Mouse (Mus musculus) lung, postnatal 14 days (tissue): ENCODE results near the gene Otp.
A peak's percentile ranks its signal among the peaks of the same experiment; 100 is the strongest.

Source experiments
- DNase-seq: peaks from one replicate; pipeline ENCODE4 v3.0.0; 2021

Gene Otp

DNA sequence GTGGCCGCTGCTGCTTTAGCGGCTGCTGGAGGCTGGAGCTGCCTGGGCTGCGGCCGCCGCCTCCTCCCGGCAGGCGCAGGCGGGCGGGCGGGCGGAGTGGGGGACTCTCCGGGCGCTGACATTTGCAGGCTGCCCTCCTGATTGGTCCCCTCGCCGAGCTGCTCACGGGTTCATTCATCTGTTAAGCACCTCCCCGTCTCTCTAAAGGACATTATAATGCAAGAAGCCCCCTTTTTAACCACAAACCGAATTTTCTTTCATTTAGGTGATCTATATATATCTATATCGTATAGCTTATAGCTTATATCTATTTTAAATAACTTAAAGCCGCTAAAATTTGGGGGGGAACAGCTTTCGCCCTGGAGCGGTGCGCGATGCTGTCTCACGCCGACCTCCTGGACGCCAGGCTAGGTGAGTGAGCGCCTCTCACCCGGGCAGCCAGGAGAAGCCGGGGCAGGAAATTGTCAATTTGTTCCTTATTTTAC lies at the start of gene Otp:
Gene Otp (plus strand): TSS at position 207 of the 485 bp plus-strand sequence.
- DNase-seq, result no peak

DNA sequence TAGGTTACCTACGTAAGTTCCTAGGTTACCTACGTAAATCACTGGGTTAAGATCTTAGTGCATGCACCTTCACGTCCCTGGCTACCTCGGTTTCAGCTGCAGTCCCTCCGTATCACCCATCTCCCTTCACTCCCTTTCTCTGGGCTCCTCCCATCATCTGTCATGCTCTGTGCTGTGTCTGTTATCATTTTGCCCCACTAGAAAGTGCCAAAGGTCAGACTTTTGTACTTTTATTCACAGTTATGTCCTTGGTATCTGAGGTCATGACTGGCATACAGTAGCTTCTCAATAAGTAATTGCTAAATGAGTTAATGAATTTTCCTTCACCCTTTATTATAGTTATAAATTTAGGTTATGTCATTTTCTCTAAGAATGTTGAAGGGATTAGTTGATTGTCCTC lies 49.0 kb upstream of the Otp start:
- no peak for DNase-seq

DNA sequence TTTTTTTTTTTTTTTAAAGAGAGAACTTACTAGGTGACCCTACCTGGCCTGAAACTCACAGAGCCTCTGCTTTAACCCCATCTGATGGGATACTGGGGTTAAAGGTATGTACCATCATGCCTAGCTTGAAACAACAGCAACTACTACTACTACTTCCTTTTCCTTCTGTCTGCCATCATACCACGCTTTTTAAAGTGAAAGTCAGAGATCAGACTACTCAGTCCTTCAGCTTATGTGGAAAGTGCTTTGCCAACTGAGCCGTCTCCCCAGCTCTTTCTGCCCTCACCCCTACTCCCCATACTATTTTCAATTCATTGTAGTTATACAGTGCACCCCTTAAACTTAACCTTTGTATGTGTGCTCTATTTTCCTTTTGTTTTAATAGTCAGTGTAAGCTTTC lies 48.4 kb upstream of the Otp start:
- DNase-seq, result no peak

DNA sequence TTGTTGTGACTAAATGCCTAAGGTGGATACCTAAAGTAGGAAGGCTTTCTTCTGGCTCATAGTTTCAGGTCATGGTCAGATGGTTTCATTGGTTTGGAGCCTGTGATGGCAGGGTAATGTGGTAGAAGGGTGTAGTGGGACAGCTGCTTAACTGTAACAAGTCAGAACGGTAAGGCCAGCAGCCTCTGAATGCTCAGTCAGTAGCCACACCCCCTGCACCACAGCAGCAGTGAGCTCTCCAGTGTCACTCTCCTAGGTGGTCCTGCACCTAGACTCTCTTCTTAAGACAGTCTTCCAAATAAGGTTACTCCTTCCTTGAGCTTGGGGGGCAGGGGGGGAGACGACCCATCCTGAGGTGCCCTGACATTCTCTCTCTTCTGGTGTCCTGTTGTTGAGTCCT lies 47.6 kb upstream of the Otp start:
- no peak for DNase-seq

DNA sequence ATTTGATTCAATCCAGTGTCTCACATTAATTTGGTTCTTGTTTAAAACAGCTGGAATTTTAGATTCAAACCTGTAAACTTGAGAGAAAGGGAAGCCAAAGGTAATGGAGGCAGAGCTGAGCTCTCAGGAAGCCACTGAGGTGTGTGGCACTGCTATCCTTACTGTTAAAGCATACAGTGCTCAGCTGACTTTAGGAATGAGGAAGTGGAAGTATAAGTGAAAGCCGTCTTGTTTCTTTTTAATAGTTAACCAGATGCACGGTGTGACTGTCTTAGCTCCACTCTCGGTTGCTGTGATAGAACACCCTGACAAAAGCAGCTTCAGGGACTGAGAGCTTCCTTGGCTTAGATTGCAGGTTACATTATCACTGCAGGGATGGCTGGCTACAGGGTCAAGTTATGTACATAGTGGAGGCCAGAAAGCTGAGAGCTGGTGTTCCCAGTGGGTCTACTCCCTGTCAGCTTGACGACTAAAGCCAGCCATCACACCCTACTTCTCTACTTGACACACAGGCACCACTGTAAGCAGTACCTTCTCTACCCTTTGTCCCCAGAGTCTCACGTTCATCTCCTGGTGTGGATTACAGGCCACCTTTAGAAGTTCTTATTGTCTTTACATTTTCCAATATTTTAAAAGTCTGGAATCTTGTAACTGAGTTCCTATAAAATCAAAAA lies 37.2 kb upstream of the Otp start:
- DNase-seq, result no peak

DNA sequence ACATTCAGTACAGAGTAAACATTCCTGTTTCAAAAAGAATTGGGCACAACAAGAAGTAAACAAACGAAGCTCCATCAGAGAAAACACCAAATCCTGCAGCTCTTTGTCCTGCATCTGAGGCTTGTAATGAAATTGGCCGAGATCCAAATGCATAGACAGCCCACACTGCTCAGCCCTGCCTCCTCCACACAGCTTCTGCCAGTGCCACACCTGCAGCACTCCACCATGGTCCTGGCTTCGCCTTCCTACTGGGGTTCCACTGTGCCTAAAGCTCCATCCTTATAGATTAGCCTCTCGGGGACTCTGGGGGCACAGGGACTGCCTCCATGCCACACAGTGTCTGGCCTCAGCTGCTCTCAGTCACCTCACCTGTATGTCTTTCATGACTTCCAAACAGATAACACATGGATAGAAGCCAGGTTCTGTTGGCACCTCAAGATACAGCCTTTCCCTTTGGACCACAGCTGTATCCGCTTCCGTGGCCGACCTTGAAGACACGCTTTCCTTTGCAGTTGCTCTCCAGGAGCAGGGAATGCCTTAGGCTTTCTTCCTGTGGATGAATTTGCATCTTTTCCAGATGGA lies 36.6 kb upstream of the Otp start:
- DNase-seq, result no peak

DNA sequence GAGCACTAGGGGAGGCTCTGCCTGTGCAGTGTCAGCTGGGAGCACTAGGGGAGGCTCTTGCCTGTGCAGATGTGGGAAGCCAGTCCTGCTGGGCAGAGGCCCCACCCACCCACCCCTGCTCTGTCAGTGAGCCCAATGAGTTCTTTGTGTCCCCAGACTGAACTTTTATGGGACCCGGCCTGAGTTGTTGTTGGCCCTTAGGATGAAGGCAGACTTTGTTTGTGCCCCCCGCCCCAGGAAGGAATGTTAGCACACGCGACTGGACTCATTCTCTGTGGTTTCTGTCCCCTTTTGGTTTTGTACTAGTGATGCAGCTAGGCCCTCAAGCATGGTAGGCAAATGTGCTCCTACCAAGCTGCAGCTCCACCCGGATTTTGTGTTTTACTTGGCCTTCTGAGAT lies 32.2 kb upstream of the Otp start:
- DNase-seq, result no peak

DNA sequence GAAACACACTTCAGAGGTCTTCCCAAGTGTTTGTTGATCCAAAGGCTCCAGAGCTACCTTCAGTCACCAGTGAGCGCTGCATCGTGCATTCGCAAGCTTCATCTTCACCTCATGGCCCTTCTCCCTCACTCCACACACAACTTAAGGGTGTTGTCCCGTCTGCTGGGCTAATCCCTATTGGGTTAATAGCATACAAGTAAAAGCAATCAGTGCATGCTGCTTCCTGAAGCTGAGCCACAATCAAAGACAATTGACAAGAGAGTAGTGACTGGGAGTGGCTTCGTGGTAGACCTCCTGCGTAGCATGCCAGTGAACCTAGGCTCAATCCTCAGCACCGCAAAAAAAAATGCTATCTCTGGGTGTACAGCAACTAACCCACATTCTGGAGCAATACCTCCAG lies 27.5 kb upstream of the Otp start:
- DNase-seq, result no peak

DNA sequence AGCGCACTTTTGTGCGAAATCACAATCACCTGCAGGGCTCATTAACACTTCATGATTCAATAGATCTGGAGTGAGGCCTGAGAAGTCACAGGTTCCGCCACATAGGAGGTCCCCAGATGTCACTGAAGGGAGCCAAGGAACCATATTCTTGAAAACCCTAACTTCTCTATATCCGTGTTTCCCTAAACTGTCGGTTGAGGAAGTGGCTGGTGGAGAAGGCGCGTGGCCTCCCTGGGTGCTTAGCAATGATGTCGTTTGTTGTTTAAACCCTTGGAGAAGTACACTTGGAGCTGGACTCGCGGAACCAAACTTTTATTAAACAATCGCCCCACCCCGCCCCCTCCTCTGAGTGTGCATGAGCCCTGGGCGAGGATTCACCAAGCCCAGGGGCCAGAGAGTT lies 26.1 kb upstream of the Otp start:
- no peak for DNase-seq

DNA sequence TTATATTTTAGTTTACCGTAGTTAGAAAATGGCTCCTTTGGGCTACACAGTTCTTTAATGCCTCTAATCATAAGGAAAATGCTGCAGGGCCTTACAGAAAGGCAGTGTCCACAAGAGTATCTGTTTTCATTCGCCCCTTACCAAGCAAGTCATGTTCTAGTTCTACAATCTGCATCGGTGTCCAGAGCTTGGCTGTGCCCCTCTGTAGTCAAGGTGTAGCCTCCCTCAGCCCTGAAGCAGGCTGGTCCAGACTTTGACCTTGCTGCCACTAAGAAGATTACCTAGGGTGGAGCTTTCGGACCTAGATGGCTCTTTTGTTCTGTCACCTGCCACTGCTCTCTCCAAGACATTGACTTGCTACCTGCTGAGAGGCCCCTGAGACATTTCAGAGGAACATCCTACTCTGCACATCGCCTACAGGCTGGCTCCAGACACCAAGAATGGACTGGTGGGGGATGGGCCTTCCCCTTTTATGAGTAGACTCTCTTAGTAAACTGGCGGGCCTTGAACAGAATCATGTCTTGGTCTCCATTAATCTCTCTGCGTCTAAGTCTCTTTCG lies 17.3 kb upstream of the Otp start:
- DNase-seq, result no peak

DNA sequence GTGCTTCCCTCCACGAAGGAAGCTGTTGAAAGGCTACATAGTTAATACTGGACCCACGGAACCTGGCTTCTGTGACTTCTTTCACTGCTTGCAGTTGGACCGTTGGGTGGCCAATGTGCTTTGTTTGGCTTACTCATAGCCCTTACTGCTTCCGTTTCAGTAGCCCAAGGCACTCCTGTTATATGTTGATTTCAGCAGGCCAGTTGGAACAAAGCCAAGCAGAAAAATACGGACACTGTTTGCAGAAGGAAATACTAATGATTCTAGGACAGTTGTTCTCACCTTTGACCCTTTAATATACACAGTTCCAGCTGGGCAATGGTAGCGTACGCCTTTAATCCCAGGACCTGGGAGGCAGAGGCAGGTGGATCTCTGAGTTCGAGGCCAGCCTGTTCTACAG lies 16.1 kb upstream of the Otp start:
- no peak for DNase-seq

DNA sequence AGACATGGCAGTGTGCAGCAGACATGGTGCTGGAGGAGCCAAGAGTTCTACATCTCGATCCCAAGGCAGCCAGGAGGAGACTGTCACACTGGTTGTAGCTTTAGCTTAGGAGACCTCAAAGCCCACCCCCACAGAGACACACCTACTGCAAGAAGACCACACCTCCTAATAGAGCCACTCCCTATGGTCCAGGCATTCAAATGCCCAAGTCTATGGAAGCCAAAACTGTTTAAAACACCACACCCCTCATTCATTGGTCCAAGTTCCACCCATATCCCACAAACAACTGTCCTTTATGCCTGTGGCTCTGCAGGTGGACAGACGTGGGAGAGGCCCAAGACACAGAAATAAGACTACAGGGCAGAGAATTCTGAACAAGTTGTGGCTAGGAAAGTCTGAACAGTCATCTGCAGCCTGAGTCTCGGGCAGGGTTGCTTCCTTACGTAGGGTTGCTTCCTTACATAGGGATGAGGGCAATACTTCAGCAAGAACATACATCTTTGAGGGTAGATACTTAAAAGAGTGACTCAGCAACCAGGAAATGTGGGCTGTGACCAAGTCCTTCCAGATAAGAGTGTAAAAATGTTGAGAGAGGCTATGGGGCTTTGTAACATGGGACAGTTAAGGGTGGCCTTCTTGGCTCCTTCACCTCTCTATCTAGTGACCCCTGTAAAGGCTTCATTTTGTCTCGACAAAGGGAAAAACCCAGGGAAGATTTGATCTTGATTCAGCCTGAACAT lies 12.7 kb upstream of the Otp start:
- no peak for DNase-seq

DNA sequence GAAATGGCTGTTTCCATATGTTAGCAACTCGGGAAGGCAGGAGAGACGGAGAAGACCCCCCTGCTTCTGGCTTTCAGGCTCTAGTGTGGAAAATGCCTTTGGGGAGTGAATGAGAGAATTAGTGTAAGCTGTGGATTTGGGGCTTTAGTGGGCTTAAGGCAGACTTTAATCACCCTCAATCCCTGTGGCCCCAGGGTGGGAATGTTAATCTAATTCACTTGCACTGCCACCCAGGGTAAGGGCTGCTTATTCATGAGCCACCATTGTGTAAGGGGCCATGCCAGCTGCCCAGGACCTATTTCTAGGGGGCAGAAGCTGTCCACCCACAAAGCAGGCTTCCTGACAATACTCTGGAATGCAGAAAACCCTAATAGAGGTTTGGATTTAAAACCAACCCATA lies 8.5 kb upstream of the Otp start:
- no peak for DNase-seq

DNA sequence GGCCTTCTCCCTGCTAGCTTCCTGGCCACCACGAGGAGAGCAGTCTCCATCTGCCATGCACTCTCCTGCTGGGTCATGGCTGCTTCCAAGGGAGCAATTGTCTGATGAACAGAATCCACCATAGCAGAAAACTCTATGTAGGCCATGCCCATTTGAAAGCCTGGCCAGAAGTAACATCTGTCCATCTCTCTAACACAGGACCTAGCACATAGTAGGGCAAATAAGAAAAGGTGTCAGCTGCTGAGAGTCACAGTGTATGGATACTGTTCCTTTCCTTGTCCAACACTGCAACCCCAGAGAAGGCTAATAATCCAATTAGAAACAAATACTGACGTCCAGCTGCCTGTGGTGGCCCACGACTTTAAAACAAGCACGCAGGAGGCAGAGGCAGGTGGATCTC lies 7.6 kb upstream of the Otp start:
- no peak for DNase-seq

DNA sequence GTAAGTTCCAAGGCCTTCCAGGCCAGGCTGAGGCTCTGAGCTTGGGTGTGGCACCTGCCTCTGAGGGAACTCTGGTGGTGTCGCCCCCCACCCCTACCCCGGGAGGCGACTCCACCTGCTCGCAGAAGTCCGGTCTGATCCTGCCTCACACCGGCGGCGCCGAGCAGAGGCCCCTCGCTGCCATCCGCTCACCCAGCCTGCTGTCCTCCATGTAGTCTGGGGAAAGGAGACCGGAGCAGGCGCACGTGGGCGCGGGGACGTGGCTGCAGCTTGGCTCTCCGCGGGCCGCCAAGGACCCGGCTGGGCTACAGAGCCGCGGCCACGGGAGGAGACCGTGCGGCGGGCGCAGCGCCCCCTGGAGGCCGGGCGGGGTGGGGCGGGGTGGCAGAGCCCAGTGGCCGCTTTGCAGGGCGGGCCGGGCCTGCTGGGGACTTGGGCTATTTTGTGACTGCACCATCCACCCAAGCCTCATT lies 6.9 kb upstream of the Otp start:
- DNase-seq, result peak; percentile 48

DNA sequence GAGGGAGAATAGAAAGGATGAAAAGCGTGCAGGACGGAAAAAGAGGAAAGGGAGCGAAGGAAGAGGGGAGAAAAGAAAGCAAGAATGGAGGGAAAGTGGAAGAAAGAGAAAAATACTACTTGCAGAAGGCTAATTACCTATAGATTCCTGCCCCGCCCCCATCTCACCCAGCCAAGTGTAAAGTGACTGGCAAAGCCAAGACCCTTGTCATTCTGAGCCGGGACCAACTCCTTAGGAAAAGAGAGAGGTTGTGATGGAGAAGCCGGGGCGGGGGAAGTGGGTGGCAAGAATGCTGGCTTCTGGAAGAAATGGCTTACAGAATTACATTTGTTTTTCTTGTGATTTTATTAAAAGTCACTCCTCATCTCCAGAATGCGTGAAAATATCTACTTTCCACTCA lies 5.9 kb upstream of the Otp start:
- no peak for DNase-seq

DNA sequence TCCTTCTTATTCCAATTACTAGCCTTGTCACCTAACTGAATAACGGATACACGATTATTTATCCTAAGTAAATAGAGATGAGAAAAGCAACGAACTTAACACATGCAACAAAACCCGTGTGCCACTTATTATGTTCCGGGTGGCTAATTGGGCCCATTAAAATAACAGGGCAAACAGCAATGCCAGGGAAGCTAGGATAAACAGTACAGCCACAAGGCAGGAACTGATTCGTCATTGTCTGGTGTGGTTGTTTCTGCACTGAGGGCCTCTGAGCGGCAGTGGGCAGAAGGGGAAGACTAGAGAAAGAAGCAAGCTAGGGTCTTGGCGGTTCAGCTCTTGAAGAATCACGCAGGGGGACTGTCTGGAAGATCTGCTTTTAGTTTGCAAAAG lies 5.3 kb upstream of the Otp start:
- DNase-seq, result no peak

DNA sequence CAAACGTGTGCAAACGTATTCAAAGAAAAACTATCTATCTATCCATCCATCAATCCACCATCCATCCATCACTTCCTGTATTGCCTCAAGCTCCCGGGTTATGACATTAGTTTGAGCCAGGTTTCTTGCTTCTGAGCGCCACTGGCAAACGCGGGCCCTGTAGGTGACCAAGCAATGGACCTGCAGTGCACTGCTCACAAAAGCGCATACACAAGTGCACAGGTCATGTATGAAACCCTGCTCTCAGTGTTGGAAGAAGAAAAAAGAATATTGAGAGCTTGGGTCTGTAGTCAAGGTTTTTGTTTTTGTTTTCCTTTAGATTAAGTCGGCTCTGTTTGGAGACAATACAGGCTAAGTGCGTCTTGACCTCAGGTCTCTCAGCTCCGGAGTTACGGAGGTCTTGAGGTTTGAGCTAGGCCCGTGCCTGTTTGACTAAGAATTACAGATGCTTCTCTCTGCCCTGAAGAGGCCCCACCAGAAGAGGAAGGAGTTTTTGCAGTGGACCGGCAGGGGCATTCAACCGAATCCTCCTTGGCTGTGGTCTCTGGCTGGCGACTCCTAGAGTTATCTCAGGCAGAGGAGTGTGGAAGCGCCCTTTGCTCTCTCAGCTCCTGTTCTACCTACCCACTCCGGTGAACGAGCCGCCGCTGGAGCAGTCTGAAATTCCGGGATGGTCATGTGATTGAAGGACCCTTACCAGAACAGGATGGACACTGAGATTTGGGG lies 4.8 kb upstream of the Otp start:
- no peak for DNase-seq

DNA sequence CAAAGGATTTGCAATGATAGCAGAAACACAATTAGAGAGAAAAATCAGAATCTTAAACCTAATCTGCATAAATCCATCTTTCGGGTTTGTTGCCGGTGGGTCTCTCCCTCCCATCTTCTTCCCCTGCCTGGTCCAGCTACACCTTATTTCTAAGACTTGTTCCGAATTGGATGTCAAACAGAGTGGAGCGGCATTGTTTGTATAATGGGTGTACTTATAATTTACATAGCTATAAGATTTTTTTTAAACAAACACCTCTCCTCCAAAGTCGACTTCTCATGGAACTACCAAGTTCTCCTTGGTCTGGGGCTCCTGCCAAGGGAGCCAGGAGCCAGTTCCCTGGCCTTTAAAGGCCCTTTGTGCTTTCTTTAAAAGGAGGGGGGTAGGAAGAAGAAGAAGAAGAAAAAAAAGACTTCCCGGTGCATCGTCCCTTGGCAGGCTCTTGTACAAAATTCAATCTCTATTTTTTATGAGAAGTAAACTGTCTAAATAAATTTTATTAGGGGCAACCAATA lies 3.5 kb upstream of the Otp start:
- no peak for DNase-seq

DNA sequence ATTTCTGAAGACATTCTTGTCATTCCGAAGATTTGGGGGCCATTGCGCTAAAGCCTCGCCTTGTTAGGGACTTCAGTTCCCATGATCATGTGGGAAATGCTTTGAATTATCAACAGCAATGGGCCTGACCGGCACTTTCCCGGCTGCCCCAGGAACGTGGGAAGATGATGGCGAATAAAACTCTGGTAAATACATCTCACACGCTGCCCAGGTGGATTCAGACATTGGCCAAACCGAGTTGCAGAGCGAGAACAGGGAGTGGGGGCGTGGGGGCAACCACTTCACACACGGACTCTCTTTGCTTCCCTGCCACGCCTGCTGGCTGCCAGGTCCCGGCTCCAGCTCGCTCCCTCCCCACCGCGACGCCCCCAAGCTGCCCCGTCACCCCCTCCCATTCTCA lies 3.0 kb upstream of the Otp start:
- no peak for DNase-seq

DNA sequence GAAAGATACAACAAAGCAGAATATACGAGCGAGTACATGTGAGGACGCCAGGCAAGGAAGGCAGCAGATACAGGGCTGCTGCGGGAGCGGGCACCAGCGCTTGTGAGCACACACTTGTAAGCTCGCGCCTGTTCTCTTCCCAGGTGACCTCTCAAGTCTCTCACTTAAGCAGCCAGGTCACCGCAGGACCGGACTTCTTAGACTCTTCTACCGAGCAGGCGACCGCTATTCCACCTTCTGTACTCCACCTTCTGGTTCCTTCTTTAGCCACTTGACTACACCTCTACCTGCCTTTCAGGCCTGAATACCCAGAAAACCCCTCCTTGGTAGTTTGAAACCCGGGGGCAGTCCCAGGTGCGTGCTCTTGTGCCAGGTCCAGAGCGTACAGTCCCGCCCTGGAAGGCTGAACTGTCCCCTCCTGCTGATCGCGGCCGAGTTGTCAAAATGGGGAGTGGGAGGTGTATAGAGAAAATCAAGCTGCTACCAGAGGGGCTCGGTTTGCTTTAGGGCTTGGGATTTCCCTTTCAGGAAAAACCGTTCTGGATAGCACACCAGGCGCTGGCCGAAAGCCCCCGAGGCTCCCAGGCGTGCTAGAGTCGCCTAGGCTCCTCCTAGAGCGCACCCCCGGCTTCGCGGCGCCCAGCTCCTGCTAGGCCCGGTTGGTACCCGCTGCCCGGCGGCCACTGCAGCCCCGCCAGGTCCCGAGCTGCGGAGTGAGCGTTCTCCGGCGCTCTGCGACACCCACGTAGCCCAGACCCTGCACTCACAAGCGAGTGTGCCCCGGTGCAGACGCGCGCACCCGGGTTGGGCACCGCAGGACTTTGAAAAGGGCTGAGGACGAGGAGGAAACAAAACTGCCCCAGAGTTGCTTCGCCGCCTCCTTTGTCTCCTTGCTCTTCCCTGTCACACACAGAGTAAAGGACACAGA lies 2.0 kb upstream of the Otp start:
- DNase-seq, result no peak

DNA sequence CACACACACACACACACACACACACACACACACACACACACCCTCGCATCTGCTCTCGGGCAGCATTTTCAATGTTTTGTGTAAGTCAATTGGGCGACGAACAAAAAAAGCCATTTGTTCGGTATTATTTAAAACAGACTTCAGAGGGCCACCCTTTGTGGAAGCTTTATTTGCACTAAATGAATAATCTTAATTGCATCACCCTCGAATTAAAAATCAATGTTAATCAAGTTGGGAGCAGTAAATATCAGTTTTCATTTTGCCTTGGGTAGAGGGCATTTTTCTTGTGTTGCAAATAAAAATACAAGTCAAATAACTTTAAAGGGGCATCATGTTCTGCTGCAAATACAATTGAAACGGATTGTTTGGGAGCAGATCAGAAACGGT lies 1.4 kb upstream of the Otp start:
- DNase-seq, result no peak
